Mouse (Mus musculus): ENCODE data around the gene Actl10. TPM values are rescaled to one million over a fixed set of nuclear protein-coding genes. Genes with fewer than 3 reads are reported as not detected.

Actl10 gene
- total RNA-seq (2023): under 1 TPM in 1 of 2 experiments, not detected in 1; 0.42 TPM

GRCm38 (mm10) chr2:154551476-154551875 is at the start of gene Actl10:
Gene Actl10, plus strand, starts transcription at chr2:154551776.

GRCm38 (mm10) chr2:154546711-154547110 is 4.9 kb upstream of the Actl10 start, which contains the start of gene 1700003F12Rik:
Gene 1700003F12Rik, plus strand, starts transcription at chr2:154547085.

GRCm38 (mm10) chr2:154558264-154559039 is 6.9 kb downstream of the Actl10 start, which contains the start of gene Necab3:
Gene Necab3, minus strand, starts transcription at chr2:154558890.

GRCm38 (mm10) chr2:154569836-154570286 is 18.3 kb downstream of the Actl10 start, which contains the start of gene E2f1:
Gene E2f1, minus strand, starts transcription at chr2:154569892.

Other genes with a start within 250 kb of the Actl10 start
- gene Bpifb9b, start 244.5 kb upstream of the Actl10 start, total RNA-seq (2023): not detected
- gene Cdk5rap1, start 178.8 kb upstream of the Actl10 start, total RNA-seq (2023): 10 to 100 TPM in 1 of 2 experiments, 1 to 10 TPM in 1; 7.7 to 10.8 TPM
- gene Snta1, start 143.7 kb upstream of the Actl10 start, total RNA-seq (2023): 10 to 100 TPM; 17.2 to 20.8 TPM
- gene Cbfa2t2, start 115.3 kb upstream of the Actl10 start, total RNA-seq (2023): 10 to 100 TPM; 22.0 to 22.3 TPM
- gene 1700003F12Rik, start 4.7 kb upstream of the Actl10 start, total RNA-seq (2023): 1 to 10 TPM; 1.9 to 2.0 TPM
- under 1 TPM; 0.30 to 0.79 TPM for gene Necab3, start 7.1 kb downstream of the Actl10 start, total RNA-seq (2023)
- gene E2f1, start 18.1 kb downstream of the Actl10 start, total RNA-seq (2023): 10 to 100 TPM; 10.5 to 10.6 TPM
- gene Pxmp4, start 51.9 kb downstream of the Actl10 start, total RNA-seq (2023): 10 to 100 TPM; 14.9 to 15.0 TPM
- gene Zfp341, start 61.5 kb downstream of the Actl10 start, total RNA-seq (2023): 1 to 10 TPM; 4.9 to 5.8 TPM
- not detected for gene 4930519P11Rik, start 61.7 kb downstream of the Actl10 start, total RNA-seq (2023)
- 100 to 1,000 TPM; 209 to 230 TPM for gene Chmp4b, start 99.9 kb downstream of the Actl10 start, total RNA-seq (2023)
- not detected for gene Gm14214, start 218.3 kb downstream of the Actl10 start, total RNA-seq (2023)
- gene Raly, start 239.3 kb downstream of the Actl10 start, total RNA-seq (2023): 100 to 1,000 TPM; 178 to 210 TPM
- not detected for gene a, start 239.6 kb downstream of the Actl10 start, total RNA-seq (2023)

All from monocyte, adult 59 days (primary cell).